Mouse (Mus musculus) forebrain, embryonic 15.5 days (tissue): ENCODE measurements around the gene Hivep2. TPM values are rescaled to one million over a fixed set of nuclear protein-coding genes. Genes with fewer than 3 reads are reported as not detected.
A peak's percentile ranks its signal among the peaks of the same experiment; 100 is the strongest.

Experiments
- ATAC-seq: fragments of 200-750 bp; cut with Nextera tagmentation; replicated peaks from 2 replicates; pipeline ENCODE4 v1.8.0; 2017; ENCODE audit warnings: mild to moderate bottlenecking, moderate TSS enrichment, moderate library complexity
- H3K27ac ChIP-seq: fragments of 300-500 bp; sonication (generic); replicated peaks from 2 replicates; pipeline ENCODE4 v1.5.1; 2015; ENCODE audit warnings: mild to moderate bottlenecking, inconsistent platforms
- H3K27me3 ChIP-seq: fragments of 300-500 bp; sonication (generic); 2 replicates; pipeline ENCODE4 v1.6.1; 2015; ENCODE audit warnings: inconsistent platforms
- H3K36me3 ChIP-seq: fragments of 300-500 bp; sonication (generic); 2 replicates; pipeline ENCODE4 v1.6.1; 2015; ENCODE audit warnings: mild to moderate bottlenecking, inconsistent platforms
- H3K4me1 ChIP-seq: fragments of 300-500 bp; sonication (generic); 2 replicates; pipeline ENCODE4 v1.6.1; 2015; ENCODE audit warnings: inconsistent platforms
- H3K4me2 ChIP-seq: fragments of 300-500 bp; sonication (generic); replicated peaks from 2 replicates; pipeline ENCODE4 v1.6.1; 2015; ENCODE audit warnings: mild to moderate bottlenecking, inconsistent platforms
- H3K4me3 ChIP-seq: fragments of 300-500 bp; sonication (generic); 2 replicates; pipeline ENCODE4 v1.5.1; 2015; ENCODE audit warnings: mild to moderate bottlenecking, inconsistent platforms
- H3K9ac ChIP-seq: fragments of 300-500 bp; sonication (generic); replicated peaks from 2 replicates; pipeline ENCODE4 v1.6.1; 2015; ENCODE audit warnings: mild to moderate bottlenecking, inconsistent platforms
- H3K9me3 ChIP-seq: fragments of 300-500 bp; sonication (generic); 2 replicates; pipeline ENCODE4 v1.6.1; 2016; ENCODE audit warnings: inconsistent platforms
- WGBS: fragments of 180-500 bp; shearing (Covaris S2); methylation state at CpG from one replicate; pipeline ENCODE4 v1.1.7; 2015; ENCODE audit warnings: mixed read lengths; 5-methylcytosine and 5-hydroxymethylcytosine counted together
- polyA plus RNA-seq: library from polyadenylated mRNA; unstranded; fragments of >200 nt; fragmentation: Nextera tagmentation; extraction: Ambion mirVana; gene quantifications from 2 replicates; pipeline ENCODE4 v1.2.1, GENCODE M21; 2015

The Hivep2 gene
- polyA plus RNA-seq, 1 experiment from 2014 or later, result 27.1 TPM

- Histone ChIP-seq H3K36me3 (no peaks in the 10 kb centered on the region), H3K9ac (no peak overlapping the region), H3K9me3 (no peaks in the 10 kb centered on the region), H3K4me3 (no peak overlapping the region), H3K4me1 (peaks cover 26% of the 10 kb centered on the region), H3K4me2 (no peak overlapping the region), H3K27me3 (no peaks in the 10 kb centered on the region), H3K27ac (peak overlapping the region; percentile 35; the same call in 1 of the 2 replicates)
- ATAC-seq, result peak; percentile 77
- 10% methylated on average over 8 of the region's 8 CpGs for WGBS
Observed at GRCm38 (mm10) chr10:14056584-14057451, 90.9 kb downstream of the Hivep2 start.

DNA sequence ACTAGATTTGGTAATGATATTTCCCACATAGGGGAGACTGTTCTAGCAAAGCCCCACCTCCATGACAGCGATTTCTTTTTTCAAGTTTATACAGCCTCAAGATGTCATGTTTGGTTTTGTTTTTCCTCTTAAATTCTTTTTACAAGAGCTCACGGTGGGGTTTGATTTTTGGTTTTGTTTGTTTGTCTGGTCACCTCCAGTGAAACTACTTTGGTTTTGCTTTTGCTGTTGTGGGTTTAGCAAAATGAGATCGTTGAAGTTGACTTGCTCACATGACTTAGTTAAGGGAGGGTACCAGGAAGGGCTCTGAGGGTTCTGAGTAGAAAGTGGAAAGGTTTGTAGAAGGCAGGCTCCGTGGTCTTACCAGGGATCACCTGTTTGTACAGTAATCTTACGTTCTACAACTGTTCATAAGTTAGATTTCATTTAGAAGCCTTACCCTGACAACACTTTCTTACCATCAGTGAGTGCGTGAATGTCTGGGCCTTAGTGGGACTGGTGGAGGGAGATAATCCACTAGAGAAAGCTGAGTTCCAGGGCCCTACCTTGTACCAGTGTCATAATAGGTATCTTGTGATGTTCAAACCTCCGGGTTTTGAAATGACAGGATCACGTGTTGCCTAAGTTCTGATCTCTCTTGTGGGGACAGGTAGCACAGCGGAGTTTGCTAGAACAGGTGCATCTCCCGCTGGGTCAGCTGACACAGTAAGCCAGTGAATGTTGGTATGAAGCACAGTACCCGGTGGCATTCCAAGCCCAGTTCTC is 92.1 kb downstream of the Hivep2 start:
- no peak overlapping the region for H3K9ac ChIP-seq
- H3K4me1 ChIP-seq, result peaks cover 26% of the 10 kb centered on the region
- H3K4me3 ChIP-seq, result no peak overlapping the region
- WGBS, result 95% methylated on average over 11 of the region's 11 CpGs
- no peak overlapping the region for H3K27ac ChIP-seq
- no peaks in the 10 kb centered on the region for H3K9me3 ChIP-seq
- no peaks in the 10 kb centered on the region for H3K27me3 ChIP-seq
- H3K4me2 ChIP-seq, result no peak overlapping the region
- no peak for ATAC-seq
- H3K36me3 ChIP-seq, result no peaks in the 10 kb centered on the region

GRCm38 (mm10) chr10:14058742-14059141 is 92.9 kb downstream of the Hivep2 start:
- Histone ChIP-seq H3K4me2 (no peak overlapping the region), H3K4me3 (no peak overlapping the region), H3K9me3 (no peaks in the 10 kb centered on the region), H3K27ac (no peak overlapping the region), H3K4me1 (peaks cover 26% of the 10 kb centered on the region), H3K36me3 (no peaks in the 10 kb centered on the region), H3K27me3 (no peaks in the 10 kb centered on the region), H3K9ac (no peak overlapping the region)
- ATAC-seq, result no peak
- WGBS, result 89% methylated on average over 2 of the region's 2 CpGs

GRCm38 (mm10) chr10:14059581-14059980 is 93.7 kb downstream of the Hivep2 start:
- Histone ChIP-seq H3K9ac (no peak overlapping the region), H3K27ac (no peak overlapping the region), H3K4me3 (no peak overlapping the region), H3K4me1 (peaks cover 26% of the 10 kb centered on the region), H3K36me3 (no peaks in the 10 kb centered on the region), H3K27me3 (no peaks in the 10 kb centered on the region), H3K4me2 (no peak overlapping the region), H3K9me3 (no peaks in the 10 kb centered on the region)
- ATAC-seq, result no peak
- WGBS, result 88% methylated on average over 2 of the region's 2 CpGs

- Histone ChIP-seq H3K4me2 (no peak overlapping the region), H3K4me1 (peaks cover 23% of the 10 kb centered on the region), H3K9ac (no peak overlapping the region), H3K27me3 (no peaks in the 10 kb centered on the region), H3K4me3 (no peak overlapping the region), H3K27ac (no peak overlapping the region), H3K36me3 (no peaks in the 10 kb centered on the region), H3K9me3 (no peaks in the 10 kb centered on the region)
- 74% methylated on average over 2 of the region's 2 CpGs for WGBS
- no peak for ATAC-seq
Observed at GRCm38 (mm10) chr10:14060302-14060701, 94.4 kb downstream of the Hivep2 start.

GRCm38 (mm10) chr10:14063226-14063625 is 97.4 kb downstream of the Hivep2 start:
- no peaks in the 10 kb centered on the region for H3K27me3 ChIP-seq
- H3K4me3 ChIP-seq, result no peak overlapping the region
- ATAC-seq, result no peak
- H3K36me3 ChIP-seq, result no peaks in the 10 kb centered on the region
- no peak overlapping the region for H3K27ac ChIP-seq
- 90% methylated on average over 4 of the region's 4 CpGs for WGBS
- H3K4me2 ChIP-seq, result no peak overlapping the region
- 0 out of 2 replicates have a peak, but pooled peaks cover 4% of the 10 kb centered on the region for H3K4me1 ChIP-seq
- H3K9ac ChIP-seq, result no peak overlapping the region
- no peaks in the 10 kb centered on the region for H3K9me3 ChIP-seq

DNA sequence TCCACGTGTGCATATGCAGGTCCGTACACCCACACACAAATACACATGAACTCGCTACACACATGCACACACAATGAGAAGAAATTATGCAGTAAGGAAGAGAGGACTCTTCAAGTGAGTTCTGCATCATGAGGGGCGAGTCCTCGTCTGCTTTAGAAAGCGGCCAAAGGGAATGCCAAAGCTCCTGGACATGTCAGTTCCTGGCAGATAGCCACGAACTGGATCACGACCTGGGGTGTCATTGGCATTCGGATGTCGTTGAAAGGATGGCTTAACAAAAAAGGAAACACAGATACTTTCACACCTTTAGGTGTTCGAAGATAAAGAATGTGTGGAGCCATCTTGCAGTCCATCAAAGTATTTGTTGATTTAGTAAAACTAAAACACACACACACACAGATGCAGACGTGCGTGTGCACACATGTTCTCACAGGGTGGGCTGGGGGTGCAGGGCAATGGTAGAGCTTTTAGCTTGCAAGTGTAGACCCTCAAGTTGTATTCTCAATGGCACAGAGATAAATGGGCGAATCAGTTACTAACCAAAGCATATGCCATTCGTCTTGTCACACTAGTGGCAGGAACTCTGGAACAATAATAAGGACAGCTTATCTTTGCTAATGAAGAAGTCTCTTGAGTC is 99.0 kb downstream of the Hivep2 start:
- H3K4me2 ChIP-seq, result no peak overlapping the region
- H3K4me1 ChIP-seq, result 0 out of 2 replicates have a peak, but pooled peaks cover 4% of the 10 kb centered on the region
- no peaks in the 10 kb centered on the region for H3K27me3 ChIP-seq
- no peaks in the 10 kb centered on the region for H3K36me3 ChIP-seq
- no peak overlapping the region for H3K27ac ChIP-seq
- H3K9me3 ChIP-seq, result no peaks in the 10 kb centered on the region
- no peak overlapping the region for H3K9ac ChIP-seq
- no peak overlapping the region for H3K4me3 ChIP-seq
- 76% methylated on average over 15 of the region's 15 CpGs for WGBS
- ATAC-seq, result no peak

DNA sequence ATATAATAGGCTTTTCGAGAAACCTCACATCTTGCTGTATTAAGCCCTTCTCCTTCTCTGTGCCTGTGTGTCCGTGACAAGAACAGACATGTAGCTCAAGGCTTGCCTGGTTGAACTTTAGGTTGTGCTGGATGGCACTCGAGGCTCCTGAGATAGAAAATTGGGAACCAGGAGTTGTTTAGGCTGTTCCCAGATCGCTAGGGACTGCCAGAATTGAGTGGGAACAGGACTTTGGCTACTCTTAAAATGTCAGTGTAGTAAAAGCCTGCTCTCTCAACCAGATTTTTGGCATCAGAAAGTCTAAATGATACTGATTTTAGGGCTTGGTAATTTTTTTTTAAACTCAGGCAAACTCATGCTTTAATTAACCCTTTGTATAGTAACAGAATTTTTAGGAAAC is 101.9 kb downstream of the Hivep2 start:
- ATAC-seq, result no peak
- H3K4me1 ChIP-seq, result 0 out of 2 replicates have a peak, but pooled peaks cover 4% of the 10 kb centered on the region
- H3K36me3 ChIP-seq, result no peaks in the 10 kb centered on the region
- no peaks in the 10 kb centered on the region for H3K27me3 ChIP-seq
- H3K9ac ChIP-seq, result no peak overlapping the region
- no peaks in the 10 kb centered on the region for H3K9me3 ChIP-seq
- WGBS, result 67% methylated on average over 4 of the region's 4 CpGs
- no peak overlapping the region for H3K4me3 ChIP-seq
- peak overlapping the region; percentile 39; the same call in 1 of the 2 replicates for H3K27ac ChIP-seq
- no peak overlapping the region for H3K4me2 ChIP-seq

- H3K4me3 ChIP-seq, result no peak overlapping the region
- H3K36me3 ChIP-seq, result no peaks in the 10 kb centered on the region
- ATAC-seq, result no peak
- H3K4me1 ChIP-seq, result 0 out of 2 replicates have a peak, but pooled peaks cover 7% of the 10 kb centered on the region
- H3K9me3 ChIP-seq, result no peaks in the 10 kb centered on the region
- H3K4me2 ChIP-seq, result no peak overlapping the region
- 84% methylated on average over 5 of the region's 5 CpGs for WGBS
- H3K27me3 ChIP-seq, result no peaks in the 10 kb centered on the region
- H3K9ac ChIP-seq, result no peak overlapping the region
- no peak overlapping the region for H3K27ac ChIP-seq
Observed at GRCm38 (mm10) chr10:14070498-14071079, 104.7 kb downstream of the Hivep2 start.

- H3K27me3 ChIP-seq, result no peaks in the 10 kb centered on the region
- H3K4me3 ChIP-seq, result no peak overlapping the region
- no peak overlapping the region for H3K9ac ChIP-seq
- 92% methylated on average over 3 of the region's 3 CpGs for WGBS
- H3K36me3 ChIP-seq, result no peaks in the 10 kb centered on the region
- H3K27ac ChIP-seq, result no peak overlapping the region
- no peaks in the 10 kb centered on the region for H3K9me3 ChIP-seq
- no peak for ATAC-seq
- 0 out of 2 replicates have a peak, but pooled peaks cover 4% of the 10 kb centered on the region for H3K4me1 ChIP-seq
- no peak overlapping the region for H3K4me2 ChIP-seq
Observed at GRCm38 (mm10) chr10:14072504-14072903, 106.6 kb downstream of the Hivep2 start.

GRCm38 (mm10) chr10:14075767-14076166 is 109.9 kb downstream of the Hivep2 start:
- no peaks in the 10 kb centered on the region for H3K9me3 ChIP-seq
- no peaks in the 10 kb centered on the region for H3K36me3 ChIP-seq
- no peak overlapping the region for H3K9ac ChIP-seq
- peaks cover 6% of the 10 kb centered on the region; the same call in 1 of the 2 replicates for H3K4me1 ChIP-seq
- H3K27me3 ChIP-seq, result no peaks in the 10 kb centered on the region
- ATAC-seq, result no peak
- no peak overlapping the region for H3K27ac ChIP-seq
- no peak overlapping the region for H3K4me3 ChIP-seq
- H3K4me2 ChIP-seq, result no peak overlapping the region
- 91% methylated on average over 5 of the region's 5 CpGs for WGBS
